Mouse (Mus musculus) retina, embryonic 14.5 days (tissue): ENCODE measurements at regions not wholly inside any gene's neighbourhood (a gene's known extent, or its start where the extent isn't known, plus 50 kb on each side); places are given as distances from the start of the nearest gene placed in this dataset.
"Not testable (repeated sequence)": the region's sequence is repeated elsewhere in the genome, so short reads cannot be mapped to it uniquely, and the experiment has no call there.

Experiments used
- DNase-seq: peaks from one replicate; pipeline ENCODE4 v3.0.0-alpha.2; 2015; ENCODE audit warnings: low spot score

DNA sequence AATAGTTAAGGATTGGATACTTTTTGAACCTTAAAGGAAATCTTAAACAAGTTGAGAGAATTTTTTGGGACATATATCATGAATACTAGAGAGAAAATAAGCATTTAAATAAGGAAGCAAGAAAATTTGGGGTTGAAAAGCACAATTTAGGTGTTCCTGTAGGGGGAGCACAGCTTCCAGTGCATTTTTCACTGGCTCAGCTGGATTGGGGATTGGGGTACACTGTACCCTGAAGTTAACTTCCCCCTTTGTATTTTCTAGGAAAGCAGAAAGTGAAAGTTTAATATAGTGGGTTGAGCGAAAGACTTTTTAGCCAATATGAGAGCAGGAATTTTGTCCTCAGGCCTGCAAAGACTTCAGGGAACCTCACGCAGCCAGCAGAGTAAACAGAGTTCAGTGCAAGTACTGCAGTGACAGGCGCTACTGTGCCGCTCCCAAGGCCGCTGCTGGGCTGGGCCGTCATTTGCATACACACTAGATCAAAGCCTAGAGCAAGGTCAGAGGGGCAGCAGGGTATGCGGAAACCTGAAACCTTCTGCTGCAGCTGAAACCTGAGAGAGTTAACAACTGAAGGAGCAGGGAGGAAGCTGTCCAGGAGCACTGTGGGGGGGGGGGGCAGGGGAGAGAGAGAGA, 1111.4 kb downstream of the H2al1n start:
- peak; percentile 33 for DNase-seq

DNA sequence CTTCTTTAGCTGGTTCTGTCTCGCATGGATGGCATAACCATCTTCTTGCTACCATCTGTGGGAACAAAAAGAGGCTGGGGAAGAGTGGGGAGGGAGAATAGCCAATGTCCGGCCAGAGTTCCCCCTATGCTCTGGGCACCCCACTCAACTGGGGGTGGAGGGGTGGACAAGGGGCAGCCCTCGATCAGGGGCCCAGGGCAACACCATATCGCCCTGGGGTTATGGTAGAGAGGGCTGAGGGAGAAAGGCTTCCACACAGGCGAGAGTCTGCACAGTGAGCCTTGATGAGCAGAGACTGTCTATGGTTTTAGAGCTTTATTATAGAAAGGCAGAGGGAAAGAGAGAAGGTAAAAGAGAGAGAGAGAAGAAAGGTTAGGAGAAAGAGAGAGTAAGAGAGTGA, 1112.0 kb downstream of the H2al1n start:
- DNase-seq = no peak

DNA sequence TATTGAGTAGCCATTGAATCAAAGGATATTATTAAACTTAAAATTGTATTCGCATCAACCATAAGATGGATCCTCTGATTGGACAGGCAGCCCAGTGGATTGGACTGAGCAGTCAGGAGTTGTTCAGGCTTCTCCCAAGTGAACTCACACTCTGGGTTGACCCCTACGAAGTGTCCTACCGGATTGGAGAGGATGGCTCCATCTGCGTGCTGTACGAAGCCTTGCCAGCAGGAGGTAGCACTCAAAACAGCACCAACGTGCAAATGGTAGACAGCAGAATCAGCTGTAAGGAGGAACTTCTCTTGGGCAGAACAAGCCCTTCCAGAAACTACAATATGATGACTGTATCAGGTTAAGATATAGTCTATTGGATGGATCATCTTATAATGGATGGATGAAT, 1154.2 kb downstream of the H2al1n start:
- not testable (repeated sequence) for DNase-seq
